Mouse (Mus musculus): ENCODE results near the gene Sirt1. TPM values are rescaled to one million over a fixed set of nuclear protein-coding genes. Genes with fewer than 3 reads are reported as not detected.

Sirt1 gene
- 1.4 and 1.9 TPM in 2 replicates for polyA plus RNA-seq (2021; fragmentation: Nextera tagmentation)
- long read RNA-seq, experiment 1, partial matches to known transcripts, result 1 of 1 reads
- long read RNA-seq, experiment 1, other reads (novel, unspliced or antisense), result 0 of 1 reads
- long read RNA-seq, experiment 2, partial matches to known transcripts, result 2 of 8 reads
- long read RNA-seq, experiment 2, other reads (novel, unspliced or antisense), result 4 of 8 reads

GRCm38 (mm10) chr10:63381498-63382280 lies at the start of gene Sirt1:
Sirt1 (minus strand) TSS chr10:63381704.

GRCm38 (mm10) chr10:63429785-63430305 lies 48.3 kb upstream of the Sirt1 start, which contains the start of gene Ctnna3:
Ctnna3 (plus strand) TSS chr10:63430098.

GRCm38 (mm10) chr10:63421739-63422735 lies 40.5 kb upstream of the Sirt1 start, which contains the start of gene Gm7075:
Gm7075 (minus strand) TSS chr10:63421789.

GRCm38 (mm10) chr10:63382372-63383279 lies 1.1 kb upstream of the Sirt1 start, which contains the start of gene Dnajc12:
Dnajc12 (plus strand) TSS chr10:63382443.

Other genes starting within 250 kb of the Sirt1 start
- 0.14 and 0.25 TPM in 2 replicates for gene Mypn, start 177.8 kb downstream of the Sirt1 start, polyA plus RNA-seq (2021; fragmentation: Nextera tagmentation)
- gene Herc4, start 137.9 kb downstream of the Sirt1 start, polyA plus RNA-seq (2021; fragmentation: Nextera tagmentation), result 6.7 and 9.9 TPM in 2 replicates
- gene Dnajc12, start 739 bp upstream of the Sirt1 start, polyA plus RNA-seq (2021; fragmentation: Nextera tagmentation), result 19.0 and 21.9 TPM in 2 replicates
- gene Gm7075, start 40.1 kb upstream of the Sirt1 start, polyA plus RNA-seq (2021; fragmentation: Nextera tagmentation), result not detected in 2 replicates
- 0.93 and 1.1 TPM in 2 replicates for gene Ctnna3, start 48.4 kb upstream of the Sirt1 start, polyA plus RNA-seq (2021; fragmentation: Nextera tagmentation)